Mouse (Mus musculus) stomach, postnatal 0 days (tissue): ENCODE data around the gene Gm1527. TPM values are rescaled to one million over a fixed set of nuclear protein-coding genes. Genes with fewer than 3 reads are reported as not detected.
"Not testable (repeated sequence)": the region's sequence is repeated elsewhere in the genome, so short reads cannot be mapped to it uniquely, and the experiment has no call there.

ENCODE experiments used
- ATAC-seq: fragments of 200-750 bp; cut with Nextera tagmentation; 2 replicates; pipeline ENCODE4 v1.8.0; 2017; ENCODE audit not compliant: low FRiP score, low TSS enrichment
- DNase-seq: peaks from one replicate; pipeline ENCODE4 v3.0.0-alpha.2; 2016; ENCODE audit warnings: low spot score
- H3K27ac ChIP-seq: fragments of 300-500 bp; sonication (generic); replicated peaks from 2 replicates; pipeline ENCODE4 v1.5.1; 2014; ENCODE audit warnings: mild to moderate bottlenecking, control low read depth
- H3K27me3 ChIP-seq: fragments of 300-500 bp; sonication (generic); 2 replicates; pipeline ENCODE4 v1.6.1; 2014; ENCODE audit warnings: low read length; ENCODE audit not compliant: control insufficient read depth, insufficient read depth
- H3K36me3 ChIP-seq: fragments of 300-500 bp; sonication (generic); 2 replicates; pipeline ENCODE4 v1.6.1; 2014; ENCODE audit warnings: low read length, mixed read lengths; ENCODE audit not compliant: control insufficient read depth, insufficient read depth
- H3K4me1 ChIP-seq: fragments of 300-500 bp; sonication (generic); replicated peaks from 2 replicates; pipeline ENCODE4 v1.6.1; 2014; ENCODE audit warnings: antibody characterized with exemption; ENCODE audit not compliant: control insufficient read depth, insufficient read depth
- H3K4me2 ChIP-seq: fragments of 300-500 bp; sonication (generic); replicated peaks from 2 replicates; pipeline ENCODE4 v1.6.1; 2014; ENCODE audit warnings: low read depth, mild to moderate bottlenecking, control low read depth, moderate library complexity
- H3K4me3 ChIP-seq: fragments of 300-500 bp; sonication (generic); 2 replicates; pipeline ENCODE4 v1.5.1; 2014; ENCODE audit warnings: low read depth, low read length, control low read depth
- H3K9ac ChIP-seq: fragments of 300-500 bp; sonication (generic); 2 replicates; pipeline ENCODE4 v1.6.1; 2014; ENCODE audit warnings: mild to moderate bottlenecking, low read length, control low read depth, mixed read lengths
- H3K9me3 ChIP-seq: fragments of 300-500 bp; sonication (generic); 2 replicates; pipeline ENCODE4 v1.6.1; 2016; ENCODE audit warnings: low read length; ENCODE audit not compliant: control insufficient read depth
- CTCF ChIP-seq: IDR thresholded peaks from 2 replicates; pipeline ENCODE4 v1.5.1; 2016; ENCODE audit warnings: antibody characterized with exemption, low read depth, mild to moderate bottlenecking, moderate library complexity
- EP300 ChIP-seq: optimal IDR thresholded peaks from 2 replicates; pipeline ENCODE3; 2016; ENCODE audit warnings: antibody characterized with exemption
- WGBS: fragments of 180-500 bp; shearing (Covaris S2); extraction: QIAGEN DNeasy Blood & Tissue Kit; methylation state at CpG from one replicate; pipeline ENCODE4 v1.1.7; 2014; 5-methylcytosine and 5-hydroxymethylcytosine counted together
- polyA plus RNA-seq: library from polyadenylated mRNA; unstranded; fragments of >200 nt; fragmentation: Nextera tagmentation; extraction: Ambion mirVana; gene quantifications from 2 replicates; pipeline ENCODE4 v1.2.1, GENCODE M21; 2015

Gm1527 gene
- polyA plus RNA-seq = not detected in 2 replicates

- H3K4me3 ChIP-seq = no peak within 1 kb of the TSS
- H3K4me1 ChIP-seq = no peaks in the 10 kb centered on the region
- no peak within 1 kb of the TSS for H3K27ac ChIP-seq
- H3K27me3 ChIP-seq = no peaks in the 10 kb centered on the region
- DNase-seq = no peak
- TF ChIP-seq EP300 (no peak), CTCF (no peak)
- no peak for ATAC-seq
- no peak within 1 kb of the TSS for H3K9ac ChIP-seq
- 52% methylated on average over 1 of the region's 1 CpGs for WGBS
- no peaks in the 10 kb centered on the region for H3K9me3 ChIP-seq
- no peak within 1 kb of the TSS for H3K4me2 ChIP-seq
- no peaks in the 10 kb centered on the region for H3K36me3 ChIP-seq
Observed at GRCm38 (mm10) chr3:28892317-28892716, at the start of gene Gm1527. Gene Gm1527 (plus strand): TSS chr3:28892617.

GRCm38 (mm10) chr3:28843231-28843630, 49.2 kb upstream of the Gm1527 start:
- no peaks in the 10 kb centered on the region for H3K9me3 ChIP-seq
- ATAC-seq (no peak), DNase-seq (no peak)
- 52% methylated on average over 8 of the region's 8 CpGs for WGBS
- H3K27me3 ChIP-seq = no peaks in the 10 kb centered on the region
- no peak overlapping the region for H3K9ac ChIP-seq
- H3K4me2 ChIP-seq = no peak overlapping the region
- no peak overlapping the region for H3K27ac ChIP-seq
- TF ChIP-seq CTCF (no peak), EP300 (no peak)
- H3K4me3 ChIP-seq = no peak overlapping the region
- H3K36me3 ChIP-seq = no peaks in the 10 kb centered on the region
- H3K4me1 ChIP-seq = no peaks in the 10 kb centered on the region

GRCm38 (mm10) chr3:28847115-28847514, 45.3 kb upstream of the Gm1527 start:
- no peaks in the 10 kb centered on the region for H3K27me3 ChIP-seq
- no peak overlapping the region for H3K4me2 ChIP-seq
- no peak overlapping the region for H3K9ac ChIP-seq
- ATAC-seq (no peak), DNase-seq (no peak)
- H3K9me3 ChIP-seq = no peaks in the 10 kb centered on the region
- H3K4me3 ChIP-seq = no peak overlapping the region
- no peaks in the 10 kb centered on the region for H3K4me1 ChIP-seq
- TF ChIP-seq CTCF (no peak), EP300 (no peak)
- no peaks in the 10 kb centered on the region for H3K36me3 ChIP-seq
- no peak overlapping the region for H3K27ac ChIP-seq

DNA sequence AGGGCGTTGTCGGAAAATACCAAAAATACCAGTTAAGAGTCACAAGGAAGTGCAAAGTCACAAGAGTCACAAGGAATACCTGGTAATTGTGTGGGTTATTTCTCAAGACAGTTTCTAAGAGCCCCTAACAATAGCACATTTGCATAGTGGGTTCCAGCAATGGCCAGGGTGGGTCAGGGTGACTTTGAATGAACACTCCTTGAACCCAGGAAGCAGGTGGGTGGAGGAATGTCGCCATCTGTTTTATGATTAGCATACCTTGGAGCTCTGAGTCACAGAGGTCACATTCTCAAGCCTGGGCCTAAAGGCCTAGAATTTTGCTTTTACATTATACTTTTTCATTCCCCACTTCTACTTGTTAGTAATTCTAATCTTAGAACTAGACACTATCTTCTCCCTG, 40.2 kb upstream of the Gm1527 start:
- ATAC-seq, H3K4me1 ChIP-seq, H3K4me3 ChIP-seq, H3K9me3 ChIP-seq, H3K27me3 ChIP-seq, H3K4me2 ChIP-seq, H3K9ac ChIP-seq, DNase-seq, H3K36me3 ChIP-seq, H3K27ac ChIP-seq: not testable (repeated sequence)
- WGBS = 81% methylated on average over 3 of the region's 3 CpGs

DNA sequence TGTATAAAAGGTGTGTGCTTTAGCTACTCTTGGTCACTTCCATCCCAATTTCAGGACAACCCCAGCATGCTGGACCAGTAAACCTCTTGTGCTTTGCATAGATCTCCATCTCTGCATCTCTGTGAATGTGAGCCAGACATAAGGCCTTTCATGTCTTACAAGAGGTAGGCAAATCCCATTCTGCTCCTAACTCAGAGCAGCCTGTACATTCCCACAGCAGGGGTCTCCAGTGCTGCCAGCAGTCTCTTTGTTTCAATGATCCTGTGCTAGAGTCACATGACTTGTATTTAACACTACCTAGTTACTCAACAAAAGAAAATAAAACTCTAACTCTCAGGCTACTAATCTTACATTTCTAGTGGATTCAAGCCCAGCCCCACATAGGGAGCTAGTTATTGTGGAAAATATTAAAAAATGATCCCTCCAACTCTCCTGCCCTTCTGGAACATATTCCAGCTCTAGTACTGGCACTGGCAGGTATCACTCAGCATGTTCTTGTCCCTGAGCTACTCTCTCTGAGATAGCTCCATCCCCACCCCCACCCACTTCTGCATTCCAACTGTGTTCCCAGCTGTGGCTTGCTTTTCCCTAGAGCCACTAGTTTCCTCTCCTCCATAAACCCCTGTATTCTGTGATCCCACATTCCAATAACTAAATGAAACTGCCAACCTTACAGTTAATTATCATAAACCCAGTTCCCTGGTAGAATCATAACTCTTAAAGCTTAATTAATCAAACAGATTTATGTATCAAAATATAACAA, 32.6 kb upstream of the Gm1527 start:
- not testable (repeated sequence) for H3K9me3 ChIP-seq, H3K4me2 ChIP-seq, H3K4me1 ChIP-seq, H3K27ac ChIP-seq, H3K27me3 ChIP-seq, ATAC-seq, DNase-seq, H3K4me3 ChIP-seq, H3K36me3 ChIP-seq, H3K9ac ChIP-seq

DNA sequence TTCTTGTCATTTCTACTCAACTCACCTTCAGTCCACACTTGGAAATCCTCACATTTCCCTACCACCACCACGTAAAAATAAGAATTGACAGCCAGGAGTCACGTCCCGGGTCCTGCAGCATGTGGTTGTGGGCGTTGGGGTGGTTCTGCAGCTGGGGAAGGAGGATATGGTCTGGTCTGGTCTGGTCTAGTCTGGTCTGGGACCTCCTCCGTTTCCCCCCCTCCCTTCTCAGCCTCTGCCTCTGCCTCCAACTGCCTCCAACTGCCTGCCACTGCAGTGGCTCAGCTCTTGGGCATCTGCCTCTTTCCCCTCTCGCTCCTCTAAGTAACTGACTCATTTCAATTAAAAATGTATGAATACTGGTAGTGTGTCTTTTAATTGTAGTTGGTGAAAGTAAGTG, 4.5 kb downstream of the Gm1527 start:
- ATAC-seq, H3K4me1 ChIP-seq, H3K9me3 ChIP-seq: not testable (repeated sequence)

More for the DNA sequence above, 4.5 kb downstream of the Gm1527 start:
- H3K4me2 ChIP-seq, H3K4me3 ChIP-seq, H3K27ac ChIP-seq, H3K27me3 ChIP-seq, H3K36me3 ChIP-seq, H3K9ac ChIP-seq, DNase-seq: not testable (repeated sequence)
- 60% methylated on average over 6 of the region's 6 CpGs for WGBS
